Mouse (Mus musculus) olfactory bulb, adult 2 months (tissue): ENCODE measurements around the gene Fgfr2. TPM values are rescaled to one million over a fixed set of nuclear protein-coding genes. Genes with fewer than 3 reads are reported as not detected.

Source experiments
- H3K27ac ChIP-seq: fragments of 200-500 bp; 2 replicates; pipeline ENCODE4 v1.5.1; 2012; ENCODE audit warnings: low read depth, low read length; ENCODE audit not compliant: insufficient read depth
- H3K4me1 ChIP-seq: fragments of 200-500 bp; 2 replicates; pipeline ENCODE4 v1.6.1; 2012; ENCODE audit warnings: low read length; ENCODE audit not compliant: control insufficient read depth, insufficient read depth
- H3K4me3 ChIP-seq: fragments of 200-500 bp; 2 replicates; pipeline ENCODE4 v1.5.1; 2012; ENCODE audit warnings: mild to moderate bottlenecking, low read depth, low read length, moderate library complexity; ENCODE audit not compliant: insufficient read depth
- CTCF ChIP-seq: fragments of 200-500 bp; IDR thresholded peaks from 2 replicates; pipeline ENCODE4 v1.5.1; 2012; ENCODE audit warnings: low read depth, mild to moderate bottlenecking, low read length, moderate library complexity; ENCODE audit not compliant: insufficient read depth
- POLR2A ChIP-seq: fragments of 200-500 bp; IDR thresholded peaks from 2 replicates; pipeline ENCODE4 v1.6.1; 2012; ENCODE audit warnings: mild to moderate bottlenecking, low read depth, low read length, moderate library complexity; ENCODE audit not compliant: insufficient read depth
- WGBS: fragments of 180-500 bp; shearing (Covaris S2); methylation state at CpG from one replicate; pipeline ENCODE4 v1.1.7; 2018; 5-methylcytosine and 5-hydroxymethylcytosine counted together
- polyA plus RNA-seq: library from polyadenylated mRNA; stranded (reverse); fragments of >200 nt; gene quantifications from 2 replicates; pipeline ENCODE4 v1.2.4, GENCODE M21; 2012; ENCODE audit warnings: low replicate concordance; ENCODE audit not compliant: missing spikeins, insufficient read depth, insufficient read length

The Fgfr2 gene
- polyA plus RNA-seq, 1 experiment: not detected

- Histone ChIP-seq H3K27ac (no peak overlapping the region), H3K4me3 (no peak overlapping the region), H3K4me1 (no peaks in the 10 kb centered on the region)
- 52% methylated on average over 3 of the region's 3 CpGs for WGBS
- no peak for TF ChIP-seq CTCF
- TF ChIP-seq POLR2A: no peak
These were observed 651.8 kb downstream of the Fgfr2 start for GRCm38 (mm10) chr7:132471327-132471726.

DNA sequence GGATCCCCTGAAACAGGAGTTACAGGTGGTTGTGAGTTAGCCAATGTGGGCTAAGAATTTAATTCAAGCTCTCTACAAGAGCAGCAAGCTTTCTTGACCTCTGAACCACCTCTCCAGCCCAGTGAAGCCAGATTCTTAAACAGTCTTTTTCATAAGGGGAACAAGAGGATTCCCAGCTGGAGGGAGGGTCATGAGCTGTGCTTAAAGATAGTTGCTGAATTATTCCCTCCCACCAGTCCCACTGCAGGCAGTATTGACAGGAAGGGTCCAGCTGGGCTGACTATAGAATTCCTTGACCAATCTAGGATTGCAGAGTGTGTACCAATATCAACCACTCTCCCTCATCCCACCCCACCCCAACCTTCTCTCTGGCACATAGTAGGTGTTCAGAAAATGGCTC is 654.8 kb downstream of the Fgfr2 start:
- no peaks in the 10 kb centered on the region for H3K4me1 ChIP-seq
- TF ChIP-seq CTCF: no peak
- TF ChIP-seq POLR2A: no peak
- no peak overlapping the region for H3K27ac ChIP-seq
- H3K4me3 ChIP-seq: no peak overlapping the region

GRCm38 (mm10) chr7:132465897-132466296 is 657.3 kb downstream of the Fgfr2 start:
- Histone ChIP-seq H3K4me3 (no peak overlapping the region), H3K4me1 (no peaks in the 10 kb centered on the region), H3K27ac (no peak overlapping the region)
- no peak for TF ChIP-seq CTCF
- WGBS: 90% methylated on average over 5 of the region's 5 CpGs

- WGBS: 67% methylated on average over 1 of the region's 1 CpGs
- no peaks in the 10 kb centered on the region for H3K4me1 ChIP-seq
- H3K27ac ChIP-seq: no peak overlapping the region
- no peak overlapping the region for H3K4me3 ChIP-seq
- TF ChIP-seq POLR2A (no peak), CTCF (no peak)
These were observed 658.3 kb downstream of the Fgfr2 start for GRCm38 (mm10) chr7:132464894-132465293.

GRCm38 (mm10) chr7:132458493-132458892 is 664.7 kb downstream of the Fgfr2 start:
- Histone ChIP-seq H3K4me1 (0 out of 2 replicates have a peak, but pooled peaks cover 2% of the 10 kb centered on the region), H3K4me3 (no peak overlapping the region), H3K27ac (no peak overlapping the region)
- no peak for TF ChIP-seq CTCF
- no peak for TF ChIP-seq POLR2A
- 83% methylated on average over 7 of the region's 7 CpGs for WGBS

DNA sequence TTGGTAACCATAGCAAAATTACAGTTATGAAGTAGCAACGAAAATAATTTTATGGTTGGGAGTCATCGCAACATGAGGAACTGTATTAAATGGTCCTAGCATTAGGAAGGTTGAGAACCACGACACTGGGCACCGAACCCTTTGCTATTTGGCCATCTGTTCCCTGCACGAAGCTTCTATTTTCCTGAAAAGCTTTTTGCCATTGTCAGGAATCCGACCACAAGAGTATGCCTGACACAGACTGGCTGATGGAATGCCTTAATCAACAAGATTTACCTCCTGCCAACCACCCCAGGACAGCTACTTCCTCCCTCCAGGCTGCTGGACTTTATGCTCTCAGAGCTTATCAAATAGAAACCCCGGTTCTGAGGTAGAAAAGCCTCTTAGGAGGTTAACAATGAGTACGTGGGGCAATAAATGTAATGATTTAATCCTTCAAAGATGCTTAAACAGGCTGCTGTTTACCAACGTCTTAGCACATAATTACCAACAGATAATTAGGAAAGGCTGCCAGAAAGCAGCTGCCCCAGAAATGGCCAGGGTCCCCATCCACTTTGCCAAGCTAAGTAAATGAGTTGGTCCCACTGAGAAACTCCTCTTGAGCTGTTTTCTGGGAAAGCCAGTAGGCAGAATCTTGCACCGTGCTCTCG is 668.0 kb downstream of the Fgfr2 start:
- 63% methylated on average over 11 of the region's 11 CpGs for WGBS
- TF ChIP-seq POLR2A: no peak
- no peak overlapping the region for H3K27ac ChIP-seq
- H3K4me3 ChIP-seq: no peak overlapping the region
- H3K4me1 ChIP-seq: 0 out of 2 replicates have a peak, but pooled peaks cover 2% of the 10 kb centered on the region

GRCm38 (mm10) chr7:132449891-132450735 is 673.0 kb downstream of the Fgfr2 start:
- TF ChIP-seq CTCF (no peak), POLR2A (no peak)
- Histone ChIP-seq H3K27ac (no peak overlapping the region), H3K4me3 (no peak overlapping the region), H3K4me1 (no peaks in the 10 kb centered on the region)
- 75% methylated on average over 6 of the region's 6 CpGs for WGBS

DNA sequence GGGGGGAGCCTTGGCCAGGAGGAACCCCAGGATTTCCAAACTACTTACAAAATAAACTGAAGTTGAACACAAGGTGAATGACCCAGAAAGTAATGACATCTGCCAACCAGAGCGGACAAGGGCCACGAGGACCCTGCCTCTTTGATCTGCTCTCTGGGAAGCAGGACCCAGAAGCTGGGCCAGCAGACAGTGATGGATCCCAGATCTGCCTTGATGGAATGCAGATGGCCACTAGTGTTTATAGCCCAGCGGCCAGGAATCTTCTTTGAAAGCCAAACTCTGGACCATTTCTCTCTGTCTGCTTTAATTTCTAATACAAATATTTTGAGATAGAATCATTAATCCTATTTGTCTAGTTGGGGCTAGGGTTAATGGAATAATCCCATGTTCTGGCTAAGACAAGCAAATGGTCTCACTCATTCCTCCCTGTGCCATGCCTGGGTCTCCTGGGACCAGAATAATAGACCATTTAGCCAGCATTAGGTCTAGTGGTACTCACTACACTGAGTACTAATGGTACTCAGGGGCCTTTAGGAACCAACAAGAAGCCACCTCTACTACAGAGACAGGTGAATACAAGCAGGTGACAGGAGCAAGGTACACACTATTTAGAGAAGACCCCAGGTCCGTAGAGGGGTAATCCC is 674.5 kb downstream of the Fgfr2 start:
- Histone ChIP-seq H3K4me1 (peaks cover under 1% of the 10 kb centered on the region), H3K4me3 (no peak overlapping the region), H3K27ac (no peak overlapping the region)
- WGBS: 92% methylated on average over 4 of the region's 4 CpGs
- TF ChIP-seq CTCF: no peak
- TF ChIP-seq POLR2A: no peak

GRCm38 (mm10) chr7:132447558-132447957 is 675.6 kb downstream of the Fgfr2 start:
- Histone ChIP-seq H3K27ac (no peak overlapping the region), H3K4me1 (peaks cover 4% of the 10 kb centered on the region), H3K4me3 (no peak overlapping the region)
- no peak for TF ChIP-seq CTCF
- no peak for TF ChIP-seq POLR2A
- 62% methylated on average over 5 of the region's 5 CpGs for WGBS
